Mouse (Mus musculus) lung, postnatal 0 days (tissue): ENCODE measurements around the gene Tyw1. TPM values are rescaled to one million over a fixed set of nuclear protein-coding genes. Genes with fewer than 3 reads are reported as not detected.

Experiments used
- ATAC-seq: fragments of 200-750 bp; cut with Nextera tagmentation; 2 replicates; pipeline ENCODE4 v1.8.0; 2017; ENCODE audit warnings: moderate library complexity
- DNase-seq: peaks from one replicate; pipeline ENCODE4 v3.0.0-alpha.2; 2016; ENCODE audit warnings: low spot score
- H3K27ac ChIP-seq: fragments of 300-500 bp; sonication (generic); 2 replicates; pipeline ENCODE4 v1.5.1; 2014; ENCODE audit warnings: antibody characterized with exemption, mild to moderate bottlenecking, low read length, mixed read lengths
- H3K27me3 ChIP-seq: fragments of 300-500 bp; sonication (generic); replicated peaks from 2 replicates; pipeline ENCODE4 v1.6.1; 2014; ENCODE audit warnings: low read length, mixed read lengths; ENCODE audit not compliant: insufficient read depth
- H3K36me3 ChIP-seq: fragments of 300-500 bp; sonication (generic); 2 replicates; pipeline ENCODE4 v1.6.1; 2014; ENCODE audit warnings: low read length, mixed read lengths; ENCODE audit not compliant: insufficient read depth
- H3K4me1 ChIP-seq: fragments of 300-500 bp; sonication (generic); 2 replicates; pipeline ENCODE4 v1.6.1; 2014; ENCODE audit warnings: antibody characterized with exemption, low read depth, low read length, mixed read lengths; ENCODE audit not compliant: insufficient read depth
- H3K4me2 ChIP-seq: fragments of 300-500 bp; sonication (generic); replicated peaks from 2 replicates; pipeline ENCODE4 v1.6.1; 2014; ENCODE audit warnings: low read depth, mild to moderate bottlenecking, low read length, moderate library complexity, mixed read lengths
- H3K4me3 ChIP-seq: fragments of 300-500 bp; sonication (generic); 2 replicates; pipeline ENCODE4 v1.5.1; 2014; ENCODE audit warnings: low read depth, low read length
- H3K9ac ChIP-seq: fragments of 300-500 bp; sonication (generic); replicated peaks from 2 replicates; pipeline ENCODE4 v1.6.1; 2014; ENCODE audit warnings: low read depth, mild to moderate bottlenecking
- H3K9me3 ChIP-seq: fragments of 300-500 bp; sonication (generic); 2 replicates; pipeline ENCODE4 v1.6.1; 2016; ENCODE audit warnings: low read length, mixed read lengths
- CTCF ChIP-seq: IDR thresholded peaks from 2 replicates; pipeline ENCODE4 v1.5.1; 2016; ENCODE audit warnings: antibody characterized with exemption, mild to moderate bottlenecking
- EP300 ChIP-seq: IDR thresholded peaks from 2 replicates; pipeline ENCODE4 v1.6.1; 2016; ENCODE audit warnings: antibody characterized with exemption, mild to moderate bottlenecking, control low read depth
- WGBS: fragments of 180-500 bp; shearing (Covaris S2); extraction: QIAGEN DNeasy Blood & Tissue Kit; methylation state at CpG from one replicate; pipeline ENCODE4 v1.1.7; 2014; 5-methylcytosine and 5-hydroxymethylcytosine counted together
- polyA plus RNA-seq: library from polyadenylated mRNA; unstranded; fragments of >200 nt; fragmentation: Nextera tagmentation; extraction: Ambion mirVana; gene quantifications from 2 replicates; pipeline ENCODE4 v1.2.1, GENCODE M21; 2015

Gene Tyw1
- polyA plus RNA-seq, 1 experiment from 2014 or later = 16.5 TPM

- WGBS = 65% methylated on average over 11 of the region's 11 CpGs
- no peaks in the 10 kb centered on the region for H3K27me3 ChIP-seq
- TF ChIP-seq EP300 (no peak), CTCF (no peak)
- no peak overlapping the region for H3K4me3 ChIP-seq
- no peak for DNase-seq
- no peak overlapping the region for H3K4me2 ChIP-seq
- peaks cover 6% of the 10 kb centered on the region; the same call in 1 of the 2 replicates for H3K36me3 ChIP-seq
- H3K27ac ChIP-seq = no peak overlapping the region
- no peak overlapping the region for H3K9ac ChIP-seq
- no peaks in the 10 kb centered on the region for H3K4me1 ChIP-seq
- H3K9me3 ChIP-seq = no peaks in the 10 kb centered on the region
- ATAC-seq = no peak
These were observed 13.6 kb downstream of the Tyw1 start for GRCm38 (mm10) chr5:130268976-130269375.

- no peak overlapping the region for H3K4me2 ChIP-seq
- no peaks in the 10 kb centered on the region for H3K4me1 ChIP-seq
- no peaks in the 10 kb centered on the region for H3K9me3 ChIP-seq
- DNase-seq (no peak), ATAC-seq (no peak)
- 95% methylated on average over 1 of the region's 1 CpGs for WGBS
- H3K36me3 ChIP-seq = peaks cover 12% of the 10 kb centered on the region; the same call in 1 of the 2 replicates
- TF ChIP-seq CTCF (peak; percentile 45), EP300 (no peak)
- H3K27ac ChIP-seq = no peak overlapping the region
- no peak overlapping the region for H3K4me3 ChIP-seq
- no peak overlapping the region for H3K9ac ChIP-seq
- no peaks in the 10 kb centered on the region for H3K27me3 ChIP-seq
These were observed 16.9 kb downstream of the Tyw1 start for GRCm38 (mm10) chr5:130272344-130272743.

- TF ChIP-seq CTCF (no peak), EP300 (no peak)
- Histone ChIP-seq H3K4me3 (no peak overlapping the region), H3K27me3 (no peaks in the 10 kb centered on the region), H3K4me1 (no peaks in the 10 kb centered on the region), H3K4me2 (no peak overlapping the region), H3K9me3 (no peaks in the 10 kb centered on the region), H3K27ac (no peak overlapping the region), H3K9ac (no peak overlapping the region), H3K36me3 (peaks cover 8% of the 10 kb centered on the region; the same call in 1 of the 2 replicates)
- no peak for ATAC-seq
- 71% methylated on average over 6 of the region's 6 CpGs for WGBS
- DNase-seq = no peak
These were observed 17.6 kb downstream of the Tyw1 start for GRCm38 (mm10) chr5:130273046-130273445.

- DNase-seq (peak; percentile 63), ATAC-seq (no peak)
- H3K4me2 ChIP-seq = no peak overlapping the region
- H3K9ac ChIP-seq = no peak overlapping the region
- no peaks in the 10 kb centered on the region for H3K9me3 ChIP-seq
- H3K4me3 ChIP-seq = no peak overlapping the region
- no peaks in the 10 kb centered on the region for H3K27me3 ChIP-seq
- TF ChIP-seq EP300 (no peak), CTCF (peak; percentile 81)
- WGBS = 50% methylated on average over 4 of the region's 4 CpGs
- H3K4me1 ChIP-seq = no peaks in the 10 kb centered on the region
- no peak overlapping the region for H3K27ac ChIP-seq
- H3K36me3 ChIP-seq = peaks cover 17% of the 10 kb centered on the region; the same call in 1 of the 2 replicates
These were observed 20.1 kb downstream of the Tyw1 start for GRCm38 (mm10) chr5:130275509-130275908.

GRCm38 (mm10) chr5:130278011-130278472, 22.6 kb downstream of the Tyw1 start:
- DNase-seq = no peak
- TF ChIP-seq CTCF (no peak), EP300 (peak; percentile 47; the same call in 1 of the 2 replicates)
- Histone ChIP-seq H3K27ac (no peak overlapping the region), H3K9ac (no peak overlapping the region), H3K9me3 (no peaks in the 10 kb centered on the region), H3K27me3 (no peaks in the 10 kb centered on the region), H3K4me3 (no peak overlapping the region), H3K36me3 (peaks cover 17% of the 10 kb centered on the region; the same call in 1 of the 2 replicates), H3K4me2 (no peak overlapping the region), H3K4me1 (no peaks in the 10 kb centered on the region)
- ATAC-seq = peak; percentile 54; the same call in 1 of the 2 replicates
- 71% methylated on average over 7 of the region's 7 CpGs for WGBS

GRCm38 (mm10) chr5:130283079-130283732, 27.8 kb downstream of the Tyw1 start:
- no peak overlapping the region for H3K9ac ChIP-seq
- H3K9me3 ChIP-seq = no peaks in the 10 kb centered on the region
- H3K27ac ChIP-seq = no peak overlapping the region
- H3K4me1 ChIP-seq = no peaks in the 10 kb centered on the region
- H3K27me3 ChIP-seq = no peaks in the 10 kb centered on the region
- 90% methylated on average over 9 of the region's 9 CpGs for WGBS
- H3K4me3 ChIP-seq = no peak overlapping the region
- ATAC-seq (no peak), DNase-seq (no peak)
- H3K36me3 ChIP-seq = peaks cover 11% of the 10 kb centered on the region; the same call in 1 of the 2 replicates
- no peak overlapping the region for H3K4me2 ChIP-seq
- TF ChIP-seq EP300 = no peak
- TF ChIP-seq CTCF = no peak
